Mouse (Mus musculus): Measurements from ENCODE around the gene E2f8. TPM values are rescaled to one million over a fixed set of nuclear protein-coding genes. Genes with fewer than 3 reads are reported as not detected.

Gene E2f8
- polyA plus RNA-seq, 1 experiment from 2014 or later: 22.7 TPM

- Histone ChIP-seq H3K4me2 (no peak overlapping the region), H3K9ac (ENCODE audit: low read depth, low read length) (no peak overlapping the region), H3K4me3 (ENCODE audit: low read depth, low read length) (no peak overlapping the region), H3K9me3 (replicated peaks; ENCODE audit: control insufficient read depth, low read length) (no peaks in the 10 kb centered on the region), H3K36me3 (ENCODE audit: control insufficient read depth, insufficient read depth, low read length) (peaks cover 65% of the 10 kb centered on the region), H3K4me1 (ENCODE audit: control insufficient read depth, insufficient read depth, low read length) (no peaks in the 10 kb centered on the region), H3K27ac (ENCODE audit: low read depth, low read length) (no peak overlapping the region), H3K27me3 (ENCODE audit: control insufficient read depth, insufficient read depth, low read length) (no peaks in the 10 kb centered on the region)
- ATAC-seq (replicated peaks; ENCODE audit: insufficient number of reproducible peaks, low FRiP score, low TSS enrichment): no peak
- WGBS (ENCODE audit: insufficient replicate concordance): 87% methylated on average over 11 of the region's 11 CpGs
These were observed 10.1 kb downstream of the E2f8 start for GRCm38 (mm10) chr7:48871292-48871691.

- 92% methylated on average over 21 of the region's 21 CpGs for WGBS (ENCODE audit: insufficient replicate concordance)
- Histone ChIP-seq H3K4me3 (ENCODE audit: low read depth, low read length) (no peak overlapping the region), H3K27me3 (ENCODE audit: control insufficient read depth, insufficient read depth, low read length) (no peaks in the 10 kb centered on the region), H3K4me2 (no peak overlapping the region), H3K9ac (ENCODE audit: low read depth, low read length) (no peak overlapping the region), H3K9me3 (replicated peaks; ENCODE audit: control insufficient read depth, low read length) (no peaks in the 10 kb centered on the region), H3K27ac (ENCODE audit: low read depth, low read length) (no peak overlapping the region), H3K4me1 (ENCODE audit: control insufficient read depth, insufficient read depth, low read length) (no peaks in the 10 kb centered on the region), H3K36me3 (ENCODE audit: control insufficient read depth, insufficient read depth, low read length) (peaks cover 64% of the 10 kb centered on the region)
- no peak for ATAC-seq (replicated peaks; ENCODE audit: insufficient number of reproducible peaks, low FRiP score, low TSS enrichment)
These were observed 10.7 kb downstream of the E2f8 start for GRCm38 (mm10) chr7:48870579-48871180.

- Histone ChIP-seq H3K27ac (ENCODE audit: low read depth, low read length) (no peak overlapping the region), H3K4me2 (no peak overlapping the region), H3K4me1 (ENCODE audit: control insufficient read depth, insufficient read depth, low read length) (no peaks in the 10 kb centered on the region), H3K36me3 (ENCODE audit: control insufficient read depth, insufficient read depth, low read length) (peaks cover 62% of the 10 kb centered on the region), H3K9ac (ENCODE audit: low read depth, low read length) (no peak overlapping the region), H3K4me3 (ENCODE audit: low read depth, low read length) (no peak overlapping the region), H3K27me3 (ENCODE audit: control insufficient read depth, insufficient read depth, low read length) (no peaks in the 10 kb centered on the region), H3K9me3 (replicated peaks; ENCODE audit: control insufficient read depth, low read length) (no peaks in the 10 kb centered on the region)
- WGBS (ENCODE audit: insufficient replicate concordance): 82% methylated on average over 6 of the region's 6 CpGs
- ATAC-seq (replicated peaks; ENCODE audit: insufficient number of reproducible peaks, low FRiP score, low TSS enrichment): no peak
These were observed 11.3 kb downstream of the E2f8 start for GRCm38 (mm10) chr7:48870144-48870543.

- WGBS (ENCODE audit: insufficient replicate concordance): 94% methylated on average over 18 of the region's 18 CpGs
- Histone ChIP-seq H3K36me3 (ENCODE audit: control insufficient read depth, insufficient read depth, low read length) (peaks cover 46% of the 10 kb centered on the region), H3K4me2 (no peak overlapping the region), H3K4me1 (ENCODE audit: control insufficient read depth, insufficient read depth, low read length) (0 out of 2 replicates have a peak, but pooled peaks cover 3% of the 10 kb centered on the region), H3K27me3 (ENCODE audit: control insufficient read depth, insufficient read depth, low read length) (no peaks in the 10 kb centered on the region), H3K9ac (ENCODE audit: low read depth, low read length) (no peak overlapping the region), H3K4me3 (ENCODE audit: low read depth, low read length) (no peak overlapping the region), H3K27ac (ENCODE audit: low read depth, low read length) (no peak overlapping the region), H3K9me3 (replicated peaks; ENCODE audit: control insufficient read depth, low read length) (no peaks in the 10 kb centered on the region)
- no peak for ATAC-seq (replicated peaks; ENCODE audit: insufficient number of reproducible peaks, low FRiP score, low TSS enrichment)
These were observed 13.8 kb downstream of the E2f8 start for GRCm38 (mm10) chr7:48867576-48867975.

GRCm38 (mm10) chr7:48864671-48865458, 16.5 kb downstream of the E2f8 start:
- H3K4me3 ChIP-seq (ENCODE audit: low read depth, low read length): no peak overlapping the region
- H3K9me3 ChIP-seq (replicated peaks; ENCODE audit: control insufficient read depth, low read length): no peaks in the 10 kb centered on the region
- H3K9ac ChIP-seq (ENCODE audit: low read depth, low read length): no peak overlapping the region
- 90% methylated on average over 9 of the region's 9 CpGs for WGBS (ENCODE audit: insufficient replicate concordance)
- H3K4me2 ChIP-seq: no peak overlapping the region
- no peaks in the 10 kb centered on the region for H3K27me3 ChIP-seq (ENCODE audit: control insufficient read depth, insufficient read depth, low read length)
- ATAC-seq (replicated peaks; ENCODE audit: insufficient number of reproducible peaks, low FRiP score, low TSS enrichment): no peak
- 0 out of 2 replicates have a peak, but pooled peaks cover 3% of the 10 kb centered on the region for H3K4me1 ChIP-seq (ENCODE audit: control insufficient read depth, insufficient read depth, low read length)
- H3K27ac ChIP-seq (ENCODE audit: low read depth, low read length): no peak overlapping the region
- H3K36me3 ChIP-seq (ENCODE audit: control insufficient read depth, insufficient read depth, low read length): peaks cover 26% of the 10 kb centered on the region

GRCm38 (mm10) chr7:48864199-48864598, 17.2 kb downstream of the E2f8 start:
- no peak overlapping the region for H3K27ac ChIP-seq (ENCODE audit: low read depth, low read length)
- no peak for ATAC-seq (replicated peaks; ENCODE audit: insufficient number of reproducible peaks, low FRiP score, low TSS enrichment)

GRCm38 (mm10) chr7:48861796-48862195, 19.6 kb downstream of the E2f8 start:
- Histone ChIP-seq H3K9ac (ENCODE audit: low read depth, low read length) (no peak overlapping the region), H3K27me3 (ENCODE audit: control insufficient read depth, insufficient read depth, low read length) (no peaks in the 10 kb centered on the region), H3K4me3 (ENCODE audit: low read depth, low read length) (no peak overlapping the region), H3K4me1 (ENCODE audit: control insufficient read depth, insufficient read depth, low read length) (0 out of 2 replicates have a peak, but pooled peaks cover 3% of the 10 kb centered on the region), H3K9me3 (replicated peaks; ENCODE audit: control insufficient read depth, low read length) (no peaks in the 10 kb centered on the region), H3K27ac (ENCODE audit: low read depth, low read length) (no peak overlapping the region), H3K36me3 (ENCODE audit: control insufficient read depth, insufficient read depth, low read length) (peaks cover 8% of the 10 kb centered on the region), H3K4me2 (no peak overlapping the region)
- no peak for ATAC-seq (replicated peaks; ENCODE audit: insufficient number of reproducible peaks, low FRiP score, low TSS enrichment)
- 88% methylated on average over 4 of the region's 4 CpGs for WGBS (ENCODE audit: insufficient replicate concordance)

More at GRCm38 (mm10) chr7:48864199-48864598, 17.2 kb downstream of the E2f8 start:
- H3K4me3 ChIP-seq (ENCODE audit: low read depth, low read length): no peak overlapping the region
- H3K9me3 ChIP-seq (replicated peaks; ENCODE audit: control insufficient read depth, low read length): no peaks in the 10 kb centered on the region
- peaks cover 26% of the 10 kb centered on the region for H3K36me3 ChIP-seq (ENCODE audit: control insufficient read depth, insufficient read depth, low read length)
- H3K4me2 ChIP-seq: no peak overlapping the region
- H3K27me3 ChIP-seq (ENCODE audit: control insufficient read depth, insufficient read depth, low read length): no peaks in the 10 kb centered on the region
- H3K9ac ChIP-seq (ENCODE audit: low read depth, low read length): no peak overlapping the region
- H3K4me1 ChIP-seq (ENCODE audit: control insufficient read depth, insufficient read depth, low read length): 0 out of 2 replicates have a peak, but pooled peaks cover 3% of the 10 kb centered on the region

- Histone ChIP-seq H3K27ac (ENCODE audit: low read depth, low read length) (no peak overlapping the region), H3K36me3 (ENCODE audit: control insufficient read depth, insufficient read depth, low read length) (peaks cover 4% of the 10 kb centered on the region; the same call in 1 of the 2 replicates), H3K9ac (ENCODE audit: low read depth, low read length) (no peak overlapping the region), H3K9me3 (replicated peaks; ENCODE audit: control insufficient read depth, low read length) (no peaks in the 10 kb centered on the region), H3K4me2 (no peak overlapping the region), H3K4me1 (ENCODE audit: control insufficient read depth, insufficient read depth, low read length) (0 out of 2 replicates have a peak, but pooled peaks cover 3% of the 10 kb centered on the region), H3K4me3 (ENCODE audit: low read depth, low read length) (no peak overlapping the region), H3K27me3 (ENCODE audit: control insufficient read depth, insufficient read depth, low read length) (no peaks in the 10 kb centered on the region)
- WGBS (ENCODE audit: insufficient replicate concordance): 62% methylated on average over 1 of the region's 1 CpGs
- no peak for ATAC-seq (replicated peaks; ENCODE audit: insufficient number of reproducible peaks, low FRiP score, low TSS enrichment)
These were observed 20.4 kb downstream of the E2f8 start for GRCm38 (mm10) chr7:48860948-48861347.
